Mouse (Mus musculus) erythroblast, embryonic 14.5 days (primary cell): ENCODE measurements around the gene Ccl20. TPM values are rescaled to one million over a fixed set of nuclear protein-coding genes. Genes with fewer than 3 reads are reported as not detected.

ENCODE experiments used
- H3K27me3 ChIP-seq: 2 replicates; pipeline ENCODE4 v1.6.1; 2012; ENCODE audit warnings: inconsistent platforms; ENCODE audit not compliant: control insufficient read depth
- H3K36me3 ChIP-seq: 2 replicates; pipeline ENCODE4 v1.6.1; 2012; ENCODE audit warnings: mild to moderate bottlenecking, inconsistent platforms; ENCODE audit not compliant: control insufficient read depth
- H3K4me1 ChIP-seq: 2 replicates; pipeline ENCODE4 v1.6.1; 2012; ENCODE audit warnings: inconsistent platforms; ENCODE audit not compliant: control insufficient read depth
- H3K4me3 ChIP-seq: replicated peaks from 2 replicates; pipeline ENCODE3; 2012; ENCODE audit warnings: moderate library complexity, mild to moderate bottlenecking, inconsistent platforms
- H3K9me3 ChIP-seq: 2 replicates; pipeline ENCODE4 v1.6.1; 2012; ENCODE audit warnings: low read length, inconsistent platforms, mixed read lengths; ENCODE audit not compliant: control insufficient read depth
- GATA1 ChIP-seq: IDR thresholded peaks from 2 replicates; pipeline ENCODE4 v1.6.1; 2012; ENCODE audit warnings: low read length, inconsistent platforms, mixed read lengths
- TAL1 ChIP-seq: IDR thresholded peaks from 3 replicates; pipeline ENCODE4 v1.6.1; 2012; ENCODE audit warnings: low read length, inconsistent platforms, mixed read lengths
- polyA plus RNA-seq: library from polyadenylated mRNA; stranded (reverse); fragments of >175 nt; gene quantifications from 2 replicates; pipeline ENCODE4 v1.2.3, GENCODE M21; 2012

Gene Ccl20
- polyA plus RNA-seq, 1 experiment: not detected

GRCm38 (mm10) chr1:83099580-83100137 is 16.9 kb upstream of the Ccl20 start:
- Histone ChIP-seq H3K4me1 (no peaks in the 10 kb centered on the region), H3K27me3 (no peaks in the 10 kb centered on the region), H3K4me3 (no peak overlapping the region), H3K9me3 (no peaks in the 10 kb centered on the region), H3K36me3 (no peaks in the 10 kb centered on the region)
- TF ChIP-seq TAL1 (no peak), GATA1 (no peak)

GRCm38 (mm10) chr1:83101891-83102290 is 14.7 kb upstream of the Ccl20 start:
- H3K36me3 ChIP-seq: no peaks in the 10 kb centered on the region
- no peaks in the 10 kb centered on the region for H3K27me3 ChIP-seq
- TF ChIP-seq TAL1 (no peak), GATA1 (no peak)
- no peaks in the 10 kb centered on the region for H3K9me3 ChIP-seq
- no peaks in the 10 kb centered on the region for H3K4me1 ChIP-seq
- no peak overlapping the region for H3K4me3 ChIP-seq

GRCm38 (mm10) chr1:83105464-83105863 is 11.1 kb upstream of the Ccl20 start:
- Histone ChIP-seq H3K27me3 (no peaks in the 10 kb centered on the region), H3K36me3 (no peaks in the 10 kb centered on the region), H3K4me1 (no peaks in the 10 kb centered on the region), H3K4me3 (no peak overlapping the region), H3K9me3 (no peaks in the 10 kb centered on the region)
- TF ChIP-seq TAL1: no peak
- no peak for TF ChIP-seq GATA1

- Histone ChIP-seq H3K4me1 (no peaks in the 10 kb centered on the region), H3K9me3 (no peaks in the 10 kb centered on the region), H3K36me3 (no peaks in the 10 kb centered on the region), H3K27me3 (no peaks in the 10 kb centered on the region), H3K4me3 (no peak overlapping the region)
- no peak for TF ChIP-seq TAL1
- no peak for TF ChIP-seq GATA1
Measured at GRCm38 (mm10) chr1:83107410-83107978, 9.1 kb upstream of the Ccl20 start.

GRCm38 (mm10) chr1:83110992-83111391 is 5.6 kb upstream of the Ccl20 start:
- no peaks in the 10 kb centered on the region for H3K9me3 ChIP-seq
- H3K36me3 ChIP-seq: no peaks in the 10 kb centered on the region
- no peak overlapping the region for H3K4me3 ChIP-seq
- H3K4me1 ChIP-seq: no peaks in the 10 kb centered on the region
- TF ChIP-seq TAL1 (no peak), GATA1 (no peak)
- H3K27me3 ChIP-seq: no peaks in the 10 kb centered on the region

- no peaks in the 10 kb centered on the region for H3K36me3 ChIP-seq
- no peaks in the 10 kb centered on the region for H3K4me1 ChIP-seq
- H3K9me3 ChIP-seq: no peaks in the 10 kb centered on the region
- no peak for TF ChIP-seq GATA1
- TF ChIP-seq TAL1: no peak
- H3K4me3 ChIP-seq: no peak overlapping the region
- no peaks in the 10 kb centered on the region for H3K27me3 ChIP-seq
Measured at GRCm38 (mm10) chr1:83111726-83112125, 4.8 kb upstream of the Ccl20 start.

- no peaks in the 10 kb centered on the region for H3K27me3 ChIP-seq
- H3K4me1 ChIP-seq: no peaks in the 10 kb centered on the region
- H3K9me3 ChIP-seq: no peaks in the 10 kb centered on the region
- H3K36me3 ChIP-seq: no peaks in the 10 kb centered on the region
- H3K4me3 ChIP-seq: no peak overlapping the region
- TF ChIP-seq TAL1 (no peak), GATA1 (no peak)
Measured at GRCm38 (mm10) chr1:83117217-83117616, 651 bp downstream of the Ccl20 start.

- H3K4me3 ChIP-seq: no peak overlapping the region
- no peaks in the 10 kb centered on the region for H3K9me3 ChIP-seq
- H3K4me1 ChIP-seq: no peaks in the 10 kb centered on the region
- H3K27me3 ChIP-seq: no peaks in the 10 kb centered on the region
- TF ChIP-seq GATA1: no peak
- TF ChIP-seq TAL1: no peak
- H3K36me3 ChIP-seq: no peaks in the 10 kb centered on the region
Measured at GRCm38 (mm10) chr1:83117661-83118060, 1.1 kb downstream of the Ccl20 start.

- no peak overlapping the region for H3K4me3 ChIP-seq
- H3K36me3 ChIP-seq: no peaks in the 10 kb centered on the region
- TF ChIP-seq GATA1 (no peak), TAL1 (no peak)
- H3K27me3 ChIP-seq: no peaks in the 10 kb centered on the region
- no peaks in the 10 kb centered on the region for H3K4me1 ChIP-seq
- H3K9me3 ChIP-seq: no peaks in the 10 kb centered on the region
Measured at GRCm38 (mm10) chr1:83119903-83120302, 3.3 kb downstream of the Ccl20 start.

- TF ChIP-seq TAL1 (no peak), GATA1 (no peak)
- H3K36me3 ChIP-seq: no peaks in the 10 kb centered on the region
- H3K4me1 ChIP-seq: no peaks in the 10 kb centered on the region
- H3K9me3 ChIP-seq: no peaks in the 10 kb centered on the region
- H3K4me3 ChIP-seq: no peak overlapping the region
- no peaks in the 10 kb centered on the region for H3K27me3 ChIP-seq
Measured at GRCm38 (mm10) chr1:83120312-83120711, 3.7 kb downstream of the Ccl20 start.
